Mouse (Mus musculus) bone marrow macrophage, adult 2 months (primary cell): ENCODE measurements around the gene Slc26a3. TPM values are rescaled to one million over a fixed set of nuclear protein-coding genes. Genes with fewer than 3 reads are reported as not detected.

Source experiments
- H3K27ac ChIP-seq: 2 replicates; pipeline ENCODE4 v1.5.1; 2012; ENCODE audit warnings: low read depth, low read length; ENCODE audit not compliant: insufficient read depth
- H3K4me1 ChIP-seq: 2 replicates; pipeline ENCODE4 v1.6.1; 2012; ENCODE audit warnings: low read length; ENCODE audit not compliant: control insufficient read depth, insufficient read depth
- H3K4me3 ChIP-seq: 2 replicates; pipeline ENCODE4 v1.5.1; 2012; ENCODE audit warnings: mild to moderate bottlenecking, low read length, moderate library complexity; ENCODE audit not compliant: insufficient read depth
- CTCF ChIP-seq: IDR thresholded peaks from 2 replicates; pipeline ENCODE4 v1.5.1; 2012; ENCODE audit warnings: low read depth, mild to moderate bottlenecking, low read length, moderate library complexity
- POLR2A ChIP-seq: IDR thresholded peaks from 2 replicates; pipeline ENCODE4 v1.6.1; 2012; ENCODE audit warnings: mild to moderate bottlenecking, low read depth, low read length, borderline replicate concordance
- polyA plus RNA-seq: library from polyadenylated mRNA; stranded (reverse); fragments of >200 nt; gene quantifications from 2 replicates; pipeline ENCODE4 v1.2.4, GENCODE M21; 2012; ENCODE audit not compliant: missing spikeins, insufficient read depth, insufficient read length

Slc26a3 gene
- polyA plus RNA-seq, 1 experiment = not detected

GRCm38 (mm10) chr12:31512634-31513411 lies 122.2 kb downstream of the Slc26a3 start:
- H3K4me3 ChIP-seq = no peak overlapping the region
- H3K4me1 ChIP-seq = peaks cover 18% of the 10 kb centered on the region
- TF ChIP-seq CTCF = no peak
- TF ChIP-seq POLR2A = no peak
- H3K27ac ChIP-seq = 0 out of 2 replicates have a peak overlapping the region, but pooled peaks have one; percentile 19

GRCm38 (mm10) chr12:31513724-31514503 lies 123.2 kb downstream of the Slc26a3 start:
- peak overlapping the region; percentile 39; the same call in 1 of the 2 replicates for H3K27ac ChIP-seq
- TF ChIP-seq CTCF = no peak
- no peak for TF ChIP-seq POLR2A
- peaks cover 18% of the 10 kb centered on the region for H3K4me1 ChIP-seq
- H3K4me3 ChIP-seq = no peak overlapping the region

GRCm38 (mm10) chr12:31520119-31520518 lies 129.4 kb downstream of the Slc26a3 start:
- TF ChIP-seq POLR2A = no peak
- TF ChIP-seq CTCF = no peak
- H3K27ac ChIP-seq = no peak overlapping the region

GRCm38 (mm10) chr12:31521371-31521770 lies 130.7 kb downstream of the Slc26a3 start:
- TF ChIP-seq POLR2A (no peak), CTCF (no peak)

More at GRCm38 (mm10) chr12:31520119-31520518, 129.4 kb downstream of the Slc26a3 start:
- no peaks in the 10 kb centered on the region for H3K4me1 ChIP-seq
- no peak overlapping the region for H3K4me3 ChIP-seq

More at GRCm38 (mm10) chr12:31521371-31521770, 130.7 kb downstream of the Slc26a3 start:
- no peaks in the 10 kb centered on the region for H3K4me1 ChIP-seq
- H3K27ac ChIP-seq = no peak overlapping the region
- no peak overlapping the region for H3K4me3 ChIP-seq

Other genes starting within 250 kb of the Slc26a3 start
- not detected in 2 replicates for gene Gm6993, start 150.1 kb upstream of the Slc26a3 start, polyA plus RNA-seq
- 1.1 and 1.9 TPM in 2 replicates for gene Lamb1, start 125.6 kb upstream of the Slc26a3 start, polyA plus RNA-seq
- gene Dld, start 39.4 kb upstream of the Slc26a3 start, polyA plus RNA-seq = 65.3 and 76.6 TPM in 2 replicates
- 20.7 and 24.7 TPM in 2 replicates for gene Cbll1, start 108.7 kb downstream of the Slc26a3 start, polyA plus RNA-seq
- not detected in 2 replicates for gene Slc26a4, start 169.1 kb downstream of the Slc26a3 start, polyA plus RNA-seq
- gene Bcap29, start 243.8 kb downstream of the Slc26a3 start, polyA plus RNA-seq = 40.5 and 40.8 TPM in 2 replicates